Mouse (Mus musculus): ENCODE results near the gene Chst12.

Chst12 gene

DNA sequence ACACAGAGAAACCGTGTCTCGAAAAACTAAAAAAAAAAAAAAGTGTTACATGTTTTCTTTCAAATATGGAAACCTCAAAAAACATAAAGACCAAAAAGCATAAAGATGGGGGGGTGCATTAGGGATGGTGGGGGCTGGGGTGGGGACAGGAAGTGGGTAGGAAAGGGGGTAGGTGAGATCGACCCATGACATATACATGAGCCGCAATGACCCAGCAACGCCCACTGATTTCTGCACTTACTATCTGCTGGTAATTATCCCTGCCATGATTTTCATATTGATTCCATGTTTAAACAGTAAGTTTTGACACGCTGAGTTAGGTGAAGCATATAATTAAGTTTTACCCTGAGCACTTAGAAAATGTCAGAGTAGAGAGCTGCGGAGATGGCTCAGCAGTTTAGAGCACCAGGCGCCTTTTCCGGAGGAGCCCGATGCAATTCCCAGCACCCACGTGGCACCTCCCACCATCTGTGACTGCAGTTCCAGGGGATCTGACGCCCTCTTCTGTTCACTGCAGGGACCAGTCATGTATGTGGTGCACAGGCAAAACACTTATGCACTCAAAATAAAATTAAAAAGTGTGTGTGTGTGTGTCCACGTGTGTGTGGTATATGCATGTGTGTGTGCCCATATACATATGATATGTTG is 65.0 kb downstream of the Chst12 start:
- DNase-seq (ENCODE audit: low read depth, low spot score): peak; percentile 67

GRCm38 (mm10) chr5:140571201-140571600 is 65.9 kb downstream of the Chst12 start:
- no peak for DNase-seq (ENCODE audit: low read depth, low spot score)

DNA sequence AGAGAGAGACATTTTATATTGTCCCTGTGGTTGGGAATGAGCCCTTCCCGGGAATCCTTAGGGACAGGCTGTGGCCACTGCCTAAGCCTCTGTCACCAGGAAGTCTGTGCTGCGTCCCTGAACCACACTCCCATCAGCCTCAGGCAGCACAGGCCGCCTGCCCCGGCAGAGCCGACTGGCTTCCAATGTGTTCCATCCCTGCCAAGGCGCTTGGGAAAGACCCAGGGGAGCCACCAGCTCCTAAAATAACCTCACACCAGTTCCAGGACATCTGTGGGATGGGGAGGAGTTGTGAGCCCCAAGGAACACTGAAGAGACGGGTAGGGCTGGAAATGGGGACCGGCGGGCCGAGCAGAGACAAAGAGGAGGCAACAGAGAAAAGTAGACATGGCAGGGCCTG is 66.3 kb downstream of the Chst12 start:
- no peak for DNase-seq (ENCODE audit: low read depth, low spot score)

DNA sequence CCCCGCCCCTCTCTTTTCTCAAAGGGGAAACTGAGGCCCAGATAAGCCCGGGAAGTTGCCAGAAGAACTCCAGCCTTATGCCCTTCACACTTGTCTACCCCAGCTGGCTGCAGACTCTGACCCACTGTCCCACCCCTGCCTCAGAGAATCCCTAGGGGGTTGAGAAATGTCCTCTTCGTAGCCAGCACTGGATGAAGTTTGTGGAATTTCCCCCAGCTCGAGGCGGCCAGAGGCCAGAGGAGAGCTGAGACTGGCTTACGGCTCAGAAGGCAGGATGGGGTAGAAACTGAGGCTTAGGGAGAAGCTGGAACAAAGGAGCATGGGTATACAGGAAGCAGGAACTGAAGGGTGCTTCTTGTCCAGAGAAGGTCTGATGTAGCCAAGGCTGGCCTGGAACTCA is 67.3 kb downstream of the Chst12 start:
- no peak for DNase-seq (ENCODE audit: low read depth, low spot score)
